Mouse (Mus musculus) liver, adult 2 months (tissue): ENCODE measurements around the gene Sec63. TPM values are rescaled to one million over a fixed set of nuclear protein-coding genes. Genes with fewer than 3 reads are reported as not detected.

ENCODE experiments used
- DNase-seq: peaks from one replicate; pipeline ENCODE4 v3.0.0-alpha.2; 2011; ENCODE audit warnings: low read depth, low spot score; ENCODE audit errors: extremely low read depth
- H3K27ac ChIP-seq: fragments of 200-500 bp; replicated peaks from 2 replicates; pipeline ENCODE4 v1.5.1; 2012; ENCODE audit warnings: low read depth, mild to moderate bottlenecking, control low read depth, inconsistent platforms, low read length; ENCODE audit not compliant: insufficient read depth
- H3K27me3 ChIP-seq: fragments of 200-500 bp; 2 replicates; pipeline ENCODE4 v1.6.1; 2012; ENCODE audit warnings: mild to moderate bottlenecking, moderate library complexity, low read length, inconsistent platforms; ENCODE audit not compliant: control insufficient read depth, insufficient read depth
- H3K36me3 ChIP-seq: fragments of 200-500 bp; 2 replicates; pipeline ENCODE4 v1.6.1; 2012; ENCODE audit warnings: low read length, inconsistent platforms; ENCODE audit not compliant: control insufficient read depth, insufficient read depth
- H3K4me1 ChIP-seq: fragments of 200-500 bp; 2 replicates; pipeline ENCODE4 v1.6.1; 2011; ENCODE audit warnings: low read length; ENCODE audit not compliant: control insufficient read depth, insufficient read depth
- H3K4me3 ChIP-seq: fragments of 200-500 bp; 2 replicates; pipeline ENCODE4 v1.5.1; 2011; ENCODE audit warnings: low read depth, mild to moderate bottlenecking, control low read depth, low read length, moderate library complexity; ENCODE audit not compliant: insufficient read depth
- H3K79me2 ChIP-seq: fragments of 200-500 bp; 2 replicates; pipeline ENCODE4 v1.6.1; 2012; ENCODE audit warnings: inconsistent platforms, mild to moderate bottlenecking, low read length, moderate library complexity; ENCODE audit not compliant: control insufficient read depth, insufficient read depth
- H3K9ac ChIP-seq: fragments of 200-500 bp; 2 replicates; pipeline ENCODE4 v1.6.1; 2012; ENCODE audit warnings: low read depth, mild to moderate bottlenecking, control low read depth, inconsistent platforms, low read length
- CTCF ChIP-seq: fragments of 200-500 bp; IDR thresholded peaks from 2 replicates; pipeline ENCODE4 v1.5.1; 2011; ENCODE audit warnings: low read depth, low read length, control low read depth
- POLR2A ChIP-seq: fragments of 200-500 bp; IDR thresholded peaks from 2 replicates; pipeline ENCODE4 v1.6.1; 2011; ENCODE audit warnings: low read length, control low read depth; ENCODE audit not compliant: insufficient read depth; ENCODE audit errors: extremely low read depth
- WGBS: fragments of 180-500 bp; shearing (Covaris S2); methylation state at CpG from one replicate; pipeline ENCODE4 v1.1.7; 2018; 5-methylcytosine and 5-hydroxymethylcytosine counted together
- polyA plus RNA-seq: library from polyadenylated mRNA; depleted of rRNA; stranded (reverse); fragments of >200 nt; gene quantifications from 2 replicates; pipeline ENCODE4 v1.2.3, GENCODE M21; 2012
- total RNA-seq: library from RNA; depleted of rRNA; stranded (reverse); fragments of >200 nt; gene quantifications from 2 replicates; pipeline ENCODE4 v1.2.3, GENCODE M21; 2014

Sec63 gene
- total and polyA plus RNA-seq, 2 experiments, result 12.5 to 42.8 TPM

DNA sequence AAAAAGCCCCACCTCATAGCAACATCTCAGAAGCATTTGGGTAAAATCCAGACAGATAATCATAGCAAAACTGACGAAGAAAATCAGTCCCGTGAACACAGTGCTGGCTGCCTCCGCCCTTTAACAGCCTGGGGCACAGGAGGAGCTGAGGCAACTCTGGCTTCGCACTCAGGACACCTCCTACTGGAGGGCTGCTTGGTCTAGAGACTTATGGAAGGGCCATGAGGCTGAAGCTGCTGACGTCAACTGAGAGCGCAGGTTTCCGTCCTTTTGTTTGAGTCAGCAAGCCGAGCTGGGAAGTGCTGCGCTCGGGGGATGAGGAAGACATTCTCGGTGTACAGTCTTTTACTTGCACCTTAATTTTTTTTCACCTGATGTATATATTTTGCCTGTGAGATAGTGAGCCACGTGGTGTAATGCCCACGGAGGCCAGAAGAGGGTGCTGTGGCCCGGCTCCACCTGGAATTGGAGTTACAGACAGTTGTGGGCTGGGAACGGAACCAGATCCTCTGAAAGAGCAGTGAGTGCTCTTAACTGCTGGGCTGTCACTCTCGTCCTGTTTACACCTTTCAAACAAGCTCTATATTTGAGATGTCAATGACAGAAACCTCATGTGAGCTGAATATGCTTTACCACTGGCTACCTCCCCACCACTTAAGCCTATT, 80.4 kb downstream of the Sec63 start:
- Histone ChIP-seq H3K27me3 (no peaks in the 10 kb centered on the region), H3K27ac (no peak overlapping the region), H3K9ac (no peak overlapping the region), H3K36me3 (no peaks in the 10 kb centered on the region), H3K4me1 (peaks cover 5% of the 10 kb centered on the region), H3K4me3 (no peak overlapping the region), H3K79me2 (no peaks in the 10 kb centered on the region)
- WGBS, result 67% methylated on average over 16 of the region's 16 CpGs
- TF ChIP-seq POLR2A, result no peak
- TF ChIP-seq CTCF, result peak; percentile 84
- DNase-seq, result no peak

GRCm38 (mm10) chr10:42842358-42842757, 81.1 kb downstream of the Sec63 start:
- Histone ChIP-seq H3K27me3 (no peaks in the 10 kb centered on the region), H3K36me3 (no peaks in the 10 kb centered on the region), H3K79me2 (no peaks in the 10 kb centered on the region), H3K27ac (no peak overlapping the region), H3K9ac (no peak overlapping the region), H3K4me3 (no peak overlapping the region), H3K4me1 (peaks cover 5% of the 10 kb centered on the region)
- WGBS, result 20% methylated on average over 9 of the region's 9 CpGs
- peak; percentile 92 for TF ChIP-seq CTCF
- no peak for TF ChIP-seq POLR2A
- DNase-seq, result no peak

DNA sequence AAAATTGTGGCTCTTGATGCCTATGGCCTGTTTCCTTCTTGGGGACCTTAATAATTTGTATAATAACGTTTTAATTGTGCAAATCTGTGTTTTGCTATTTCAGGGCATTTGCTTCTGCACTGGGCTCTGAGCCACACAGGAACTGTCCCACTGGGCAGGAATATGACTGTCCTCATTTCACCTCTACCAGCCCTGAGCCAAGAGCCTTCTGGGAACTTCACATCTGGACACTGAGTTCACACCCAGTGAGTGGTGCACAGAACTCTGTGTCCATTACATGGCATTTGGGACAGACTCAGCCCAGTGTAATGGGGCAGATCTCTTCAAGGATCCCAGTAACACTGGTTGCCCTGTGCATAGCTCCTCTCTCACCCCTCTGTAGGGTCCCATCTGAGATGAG, 82.1 kb downstream of the Sec63 start:
- Histone ChIP-seq H3K36me3 (no peaks in the 10 kb centered on the region), H3K4me3 (no peak overlapping the region), H3K79me2 (no peaks in the 10 kb centered on the region), H3K4me1 (peaks cover 5% of the 10 kb centered on the region), H3K27ac (no peak overlapping the region), H3K9ac (no peak overlapping the region), H3K27me3 (no peaks in the 10 kb centered on the region)
- TF ChIP-seq POLR2A (no peak), CTCF (no peak)
- peak; percentile 65 for DNase-seq
- WGBS, result 5% methylated on average over 1 of the region's 1 CpGs

- no peaks in the 10 kb centered on the region for H3K27me3 ChIP-seq
- no peak overlapping the region for H3K4me3 ChIP-seq
- TF ChIP-seq CTCF (no peak), POLR2A (no peak)
- no peaks in the 10 kb centered on the region for H3K79me2 ChIP-seq
- DNase-seq, result no peak
- 67% methylated on average over 1 of the region's 1 CpGs for WGBS
- no peak overlapping the region for H3K9ac ChIP-seq
- peaks cover 5% of the 10 kb centered on the region for H3K4me1 ChIP-seq
- H3K27ac ChIP-seq, result no peak overlapping the region
- no peaks in the 10 kb centered on the region for H3K36me3 ChIP-seq
Observed at GRCm38 (mm10) chr10:42845480-42845879, 84.2 kb downstream of the Sec63 start.

DNA sequence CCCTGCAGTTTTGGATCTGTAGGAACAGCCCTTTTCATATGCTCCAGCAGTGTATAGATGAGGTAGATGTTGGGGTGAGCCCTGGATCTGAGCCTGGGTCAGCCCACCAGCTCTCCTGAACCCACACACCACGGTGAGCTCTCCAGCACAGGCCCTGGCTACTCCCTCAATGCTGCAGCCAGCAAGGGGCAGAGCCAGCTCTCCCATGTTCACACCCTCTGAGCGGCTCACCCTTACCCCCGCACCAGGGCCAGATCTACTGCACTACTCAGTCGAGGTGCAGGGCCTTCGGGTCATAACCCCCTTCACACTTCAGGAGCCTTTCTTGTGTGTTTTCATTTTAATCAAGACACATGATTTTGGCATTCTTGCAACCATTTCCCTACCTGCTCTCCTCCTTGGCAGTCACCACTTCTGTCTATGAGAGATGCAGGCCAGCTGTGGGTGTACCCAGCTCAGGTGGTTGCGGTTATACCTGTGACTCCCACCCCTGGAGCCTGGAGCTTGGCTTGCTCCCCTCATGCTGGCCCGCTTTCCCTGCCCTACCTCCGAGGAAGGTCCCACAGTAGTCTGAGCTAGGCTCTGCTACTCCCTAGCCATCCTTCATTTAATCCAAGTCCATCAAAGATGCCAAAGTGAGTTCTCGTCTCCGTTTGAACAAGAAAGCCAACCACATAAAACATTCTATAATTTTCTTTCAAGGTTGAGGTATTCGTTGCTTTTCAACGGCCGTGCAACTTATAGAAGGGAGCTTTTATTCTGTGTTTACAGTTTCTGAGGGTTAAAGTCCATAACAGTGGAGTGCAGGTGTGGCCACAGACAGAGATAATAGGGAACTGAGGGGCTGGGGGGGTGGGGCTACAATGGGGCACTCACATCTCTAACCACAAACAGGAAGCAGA, 87.1 kb downstream of the Sec63 start:
- Histone ChIP-seq H3K36me3 (no peaks in the 10 kb centered on the region), H3K9ac (no peak overlapping the region), H3K79me2 (no peaks in the 10 kb centered on the region), H3K27me3 (no peaks in the 10 kb centered on the region), H3K4me3 (no peak overlapping the region), H3K27ac (no peak overlapping the region), H3K4me1 (peaks cover 3% of the 10 kb centered on the region; the same call in 1 of the 2 replicates)
- TF ChIP-seq CTCF (no peak), POLR2A (no peak)
- DNase-seq, result no peak
- WGBS, result 79% methylated on average over 13 of the region's 13 CpGs

- no peak overlapping the region for H3K4me3 ChIP-seq
- DNase-seq, result no peak
Observed at GRCm38 (mm10) chr10:42849081-42849400, 87.7 kb downstream of the Sec63 start.

More at GRCm38 (mm10) chr10:42849081-42849400, 87.7 kb downstream of the Sec63 start:
- Histone ChIP-seq H3K4me1 (no peaks in the 10 kb centered on the region), H3K36me3 (no peaks in the 10 kb centered on the region), H3K27me3 (no peaks in the 10 kb centered on the region), H3K79me2 (no peaks in the 10 kb centered on the region), H3K27ac (no peak overlapping the region), H3K9ac (no peak overlapping the region)
- 92% methylated on average over 7 of the region's 7 CpGs for WGBS
- no peak for TF ChIP-seq POLR2A
- TF ChIP-seq CTCF, result no peak
